Mouse (Mus musculus) ovary, adult 10 weeks (tissue): ENCODE results near the gene Gm9922. TPM values are rescaled to one million over a fixed set of nuclear protein-coding genes. Genes with fewer than 3 reads are reported as not detected.

Source experiments
- polyA plus RNA-seq: library from polyadenylated mRNA; stranded (reverse); fragments of 350-450 nt; fragmentation: Illumina TruSeq; extraction: RNeasy Lipid Tissue Mini Kit (QIAGEN cat#74804); gene quantifications from one replicate; pipeline ENCODE4 v1.2.3, GENCODE M21; 2014

Gene Gm9922
- polyA plus RNA-seq, result not detected

GRCm38 (mm10) chr14:101729237-101729971 lies at the start of gene Gm9922, which contains the start of gene Lmo7:
Gm9922 (minus strand) TSS chr14:101729814.
Lmo7 (plus strand) TSS chr14:101729957.

Other genes starting within 250 kb of the Gm9922 start
- gene Tbc1d4, start 120.6 kb downstream of the Gm9922 start, polyA plus RNA-seq, result 66.4 TPM
- 110 TPM for gene Commd6, start 89.1 kb downstream of the Gm9922 start, polyA plus RNA-seq
- 191 TPM for gene Uchl3, start 75.8 kb downstream of the Gm9922 start, polyA plus RNA-seq
- gene Lmo7, start 143 bp upstream of the Gm9922 start, polyA plus RNA-seq, result 80.9 TPM